Mouse (Mus musculus): Measurements from ENCODE around the gene Tubb4b. TPM values are rescaled to one million over a fixed set of nuclear protein-coding genes. Genes with fewer than 3 reads are reported as not detected.

Tubb4b gene
- total and polyA plus RNA-seq, 3 experiments: 356 to 592 (median 520) TPM

GRCm38 (mm10) chr2:25203631-25204214 lies 20.8 kb downstream of the Tubb4b start:
- in situ Hi-C loops (cut with MboI; ENCODE audit: low pct_ligation_motif_present, low pct_unique_long_range_greater_than_20kb, low sequenced_read_pairs) (no loop called here), dilution Hi-C loops (cut with MboI; ENCODE audit: extremely low pct_ligation_motif_present, extremely low pct_unique_long_range_greater_than_20kb, low sequenced_read_pairs) (no loop called here)
- Histone ChIP-seq H3K9me3 (replicated peaks; ENCODE audit: low read length) (no peaks in the 10 kb centered on the region), H3K4me2 (ENCODE audit: insufficient read depth, low read depth, poor library complexity, severe bottlenecking) (no peak overlapping the region), H3K27me3 (replicated peaks) (no peaks in the 10 kb centered on the region), H3K79me2 (replicated peaks; ENCODE audit: control insufficient read depth, extremely low read depth, insufficient read depth, poor library complexity, severe bottlenecking) (peaks cover 5% of the 10 kb centered on the region; the same call in 1 of the 2 replicates), H3K4me1 (ENCODE audit: control insufficient read depth in 1 of 2, insufficient read depth in 2 of 2) (peaks cover 2 to 6% of the 10 kb centered on the region in 2 experiments; a peak in 2 of 4 replicates), H3K9ac (ENCODE audit: insufficient read depth, low read depth) (no peak overlapping the region), H3K4me3 (replicated peaks in 1 of 3; ENCODE audit: low read depth in 2 of 3, low read length in 2 of 3, poor library complexity in 1 of 3) (no peak overlapping the region), H3K36me3 (replicated peaks in 1 of 2; ENCODE audit: control insufficient read depth in 1 of 2, insufficient read depth in 1 of 2, low read length in 1 of 2) (peaks cover 84 to 95% of the 10 kb centered on the region in 2 experiments), H3K27ac (ENCODE audit: insufficient read depth, low read depth) (no peak overlapping the region)
- TF ChIP-seq ZNF384 (IDR thresholded peaks at IDR 0.05; ENCODE audit: low read depth, low read length) (no peak), USF1 (IDR thresholded peaks at IDR 0.05; ENCODE audit: low read depth, low read length) (no peak), SMC3 (IDR thresholded peaks at IDR 0.05; ENCODE audit: low read depth, low read length) (peak; percentile 45), E2F4 (IDR thresholded peaks at IDR 0.05; ENCODE audit: insufficient replicate concordance, low read depth, low read length) (no peak), CTCF (conservative IDR thresholded peaks at IDR 0.05 in 1 of 2, IDR thresholded peaks at IDR 0.05 in 1 of 2; ENCODE audit: low read depth in 2 of 2, low read length in 2 of 2) (peak in 1 of 2 experiments; percentile 43; a peak in 2 of 4 replicates), SIN3A (IDR thresholded peaks at IDR 0.05; ENCODE audit: low read length) (no peak), RAD21 (IDR thresholded peaks at IDR 0.05; ENCODE audit: low read depth, low read length) (peak; percentile 18)
- no peak for DNase-seq (ENCODE audit: extremely low read depth)

- no peak overlapping the region for H3K4me2 ChIP-seq (ENCODE audit: insufficient read depth, low read depth, poor library complexity, severe bottlenecking)
- H3K9me3 ChIP-seq (replicated peaks; ENCODE audit: low read length): no peaks in the 10 kb centered on the region
- no peak for DNase-seq (ENCODE audit: extremely low read depth)
- no peak overlapping the region for H3K27ac ChIP-seq (ENCODE audit: insufficient read depth, low read depth)
- H3K79me2 ChIP-seq (replicated peaks; ENCODE audit: control insufficient read depth, extremely low read depth, insufficient read depth, poor library complexity, severe bottlenecking): no peaks in the 10 kb centered on the region
- dilution Hi-C loops (cut with MboI; ENCODE audit: extremely low pct_ligation_motif_present, extremely low pct_unique_long_range_greater_than_20kb, low sequenced_read_pairs): no loop called here
- TF ChIP-seq MAX (IDR thresholded peaks at IDR 0.05; ENCODE audit: low read length): no peak
- no peak for TF ChIP-seq JUND (conservative IDR thresholded peaks at IDR 0.05; ENCODE audit: low read depth, low read length)
- no peak for TF ChIP-seq NRF1 (IDR thresholded peaks at IDR 0.05; ENCODE audit: low read depth, low read length)
- TF ChIP-seq JUN (IDR thresholded peaks at IDR 0.05; ENCODE audit: insufficient read depth, low read depth, low read length): no peak
- no peak for TF ChIP-seq MAFK (IDR thresholded peaks at IDR 0.05; ENCODE audit: insufficient replicate concordance, low read length)
- no peak for TF ChIP-seq PAX5 (IDR thresholded peaks at IDR 0.05; ENCODE audit: low read length)
- TF ChIP-seq ETS1 (conservative IDR thresholded peaks at IDR 0.05; ENCODE audit: low read depth, low read length): no peak
- TF ChIP-seq CHD2 (IDR thresholded peaks at IDR 0.05; ENCODE audit: low read length): no peak
- TF ChIP-seq RAD21 (IDR thresholded peaks at IDR 0.05; ENCODE audit: low read depth, low read length): no peak
- no peak for TF ChIP-seq TCF12 (IDR thresholded peaks at IDR 0.05; ENCODE audit: low read depth, low read length)
- TF ChIP-seq GABPA (IDR thresholded peaks at IDR 0.05; ENCODE audit: insufficient replicate concordance, low read depth, low read length): no peak
- no peak for TF ChIP-seq MXI1 (IDR thresholded peaks at IDR 0.05; ENCODE audit: low read depth, low read length)
- no peak for TF ChIP-seq KAT2A (IDR thresholded peaks at IDR 0.05; ENCODE audit: insufficient replicate concordance, low read length)
- no peak for TF ChIP-seq E2F4 (IDR thresholded peaks at IDR 0.05; ENCODE audit: insufficient replicate concordance, low read depth, low read length)
- H3K4me1 ChIP-seq (ENCODE audit: control insufficient read depth in 1 of 2, insufficient read depth in 2 of 2): peaks cover 0 to 11% of the 10 kb centered on the region in 2 experiments; a peak in 2 of 4 replicates
- no peak overlapping the region for H3K9ac ChIP-seq (ENCODE audit: insufficient read depth, low read depth)
- H3K27me3 ChIP-seq (replicated peaks): no peaks in the 10 kb centered on the region
- H3K36me3 ChIP-seq (replicated peaks in 1 of 2; ENCODE audit: control insufficient read depth in 1 of 2, insufficient read depth in 1 of 2, low read length in 1 of 2): peaks cover 60 to 74% of the 10 kb centered on the region in 2 experiments
- H3K4me3 ChIP-seq (replicated peaks in 1 of 3; ENCODE audit: low read depth in 2 of 3, low read length in 2 of 3, poor library complexity in 1 of 3): no peak overlapping the region
- in situ Hi-C loops (cut with MboI; ENCODE audit: low pct_ligation_motif_present, low pct_unique_long_range_greater_than_20kb, low sequenced_read_pairs): no loop called here
Measured at GRCm38 (mm10) chr2:25200631-25201030, 23.9 kb downstream of the Tubb4b start.

Data from CH12.LX (cell line).